Mouse (Mus musculus) bone marrow macrophage, adult 2 months (primary cell): ENCODE measurements around the gene Ebf1.

Experiments used
- CTCF ChIP-seq: IDR thresholded peaks from 2 replicates; pipeline ENCODE4 v1.5.1; 2012; ENCODE audit warnings: low read depth, mild to moderate bottlenecking, low read length, moderate library complexity
- POLR2A ChIP-seq: IDR thresholded peaks from 2 replicates; pipeline ENCODE4 v1.6.1; 2012; ENCODE audit warnings: mild to moderate bottlenecking, low read depth, low read length, borderline replicate concordance

- TF ChIP-seq CTCF (no peak), POLR2A (no peak)
Measured at GRCm38 (mm10) chr11:44701864-44702263, 84.7 kb downstream of the Ebf1 start.
